Mouse (Mus musculus) T-helper 2 cell (primary cell): ENCODE results near the gene Pxn.

ENCODE experiments used
- in situ Hi-C: fragments of 300-600 bp; cut with MboI, MseI; formaldehyde crosslinking; loops from one replicate; pipeline ENCODE4 v1.15.1; 2025; ENCODE audit warnings: high pct_unique_total_duplicates

Gene Pxn

DNA sequence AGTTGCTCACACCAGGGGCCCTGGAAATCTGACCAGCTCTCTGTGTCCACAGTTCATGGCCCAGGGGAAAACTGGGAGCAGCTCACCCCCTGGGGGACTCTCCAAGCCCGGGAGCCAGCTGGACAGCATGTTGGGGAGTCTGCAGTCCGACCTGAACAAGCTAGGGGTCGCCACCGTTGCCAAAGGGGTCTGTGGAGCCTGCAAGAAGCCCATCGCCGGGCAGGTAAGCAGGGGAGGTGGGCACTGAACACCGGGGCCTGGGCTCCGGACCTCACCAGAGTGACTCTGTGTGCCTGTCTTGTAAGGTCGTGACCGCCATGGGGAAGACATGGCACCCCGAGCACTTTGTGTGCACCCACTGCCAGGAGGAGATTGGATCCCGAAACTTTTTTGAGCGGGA lies 45.3 kb downstream of the Pxn start:
- in situ Hi-C loops: no loop called here

DNA sequence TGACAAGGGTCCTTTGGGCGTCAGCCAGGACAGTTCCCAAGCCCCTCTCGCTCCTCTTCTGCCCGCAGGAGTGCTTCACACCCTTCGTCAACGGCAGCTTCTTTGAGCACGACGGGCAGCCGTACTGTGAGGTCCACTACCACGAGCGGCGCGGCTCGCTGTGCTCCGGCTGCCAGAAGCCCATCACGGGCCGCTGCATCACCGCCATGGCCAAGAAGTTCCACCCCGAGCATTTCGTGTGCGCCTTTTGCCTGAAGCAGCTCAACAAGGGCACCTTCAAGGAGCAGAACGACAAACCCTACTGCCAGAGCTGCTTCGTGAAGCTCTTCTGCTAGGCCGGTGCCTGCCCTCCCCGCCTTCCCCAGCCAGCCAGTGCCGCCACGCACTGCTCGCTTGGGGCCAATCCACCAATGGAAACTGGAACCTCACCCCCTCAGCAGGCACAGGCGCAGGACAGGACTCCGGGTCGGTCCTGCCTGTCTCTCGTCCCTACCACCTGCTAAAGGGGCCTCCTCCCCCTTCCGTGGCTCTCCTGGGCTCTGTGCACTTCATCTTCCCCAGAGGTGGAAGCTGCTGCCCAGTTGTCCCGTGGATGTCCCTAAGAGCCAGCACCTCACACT lies 47.4 kb downstream of the Pxn start:
- in situ Hi-C loops: no loop called here

DNA sequence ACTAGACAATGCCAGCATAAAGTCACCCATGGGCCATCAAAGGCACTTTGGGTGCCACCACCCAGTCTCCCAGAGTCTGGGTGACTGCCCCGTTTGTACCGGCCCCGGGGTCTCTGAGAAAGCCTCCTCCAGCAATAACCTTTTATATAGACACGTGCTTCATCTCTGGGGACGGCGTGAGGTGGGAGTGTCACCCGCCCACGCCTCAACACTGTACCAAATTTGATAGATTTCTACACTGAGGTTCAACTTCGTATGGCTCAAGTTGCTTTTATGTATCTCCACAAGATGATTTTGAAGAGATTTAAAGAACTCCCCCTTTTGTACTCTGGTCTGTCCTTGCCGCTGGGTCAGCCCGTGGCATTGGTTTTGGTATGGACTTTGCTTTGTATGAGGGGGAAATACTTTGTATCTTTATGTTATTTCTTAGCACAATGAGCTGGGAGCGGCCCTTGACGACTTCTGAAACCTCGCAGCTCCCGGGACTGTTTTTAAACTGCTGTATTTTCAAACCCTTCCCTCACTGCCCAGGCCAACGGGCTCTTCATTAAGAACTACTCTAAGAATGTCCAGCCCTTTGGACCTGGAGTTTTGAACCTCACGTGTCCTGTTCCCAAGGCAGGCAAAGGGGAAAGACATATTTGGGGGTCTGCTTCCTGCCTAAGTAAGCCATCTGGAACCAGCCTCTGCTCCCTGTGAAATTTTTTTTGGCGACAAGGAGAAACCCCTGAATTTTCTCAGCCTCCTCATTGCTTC lies 48.2 kb downstream of the Pxn start:
- in situ Hi-C loops: no loop called here

- in situ Hi-C loops: no loop called here
Measured at GRCm38 (mm10) chr5:115556217-115556616, 49.7 kb downstream of the Pxn start.

DNA sequence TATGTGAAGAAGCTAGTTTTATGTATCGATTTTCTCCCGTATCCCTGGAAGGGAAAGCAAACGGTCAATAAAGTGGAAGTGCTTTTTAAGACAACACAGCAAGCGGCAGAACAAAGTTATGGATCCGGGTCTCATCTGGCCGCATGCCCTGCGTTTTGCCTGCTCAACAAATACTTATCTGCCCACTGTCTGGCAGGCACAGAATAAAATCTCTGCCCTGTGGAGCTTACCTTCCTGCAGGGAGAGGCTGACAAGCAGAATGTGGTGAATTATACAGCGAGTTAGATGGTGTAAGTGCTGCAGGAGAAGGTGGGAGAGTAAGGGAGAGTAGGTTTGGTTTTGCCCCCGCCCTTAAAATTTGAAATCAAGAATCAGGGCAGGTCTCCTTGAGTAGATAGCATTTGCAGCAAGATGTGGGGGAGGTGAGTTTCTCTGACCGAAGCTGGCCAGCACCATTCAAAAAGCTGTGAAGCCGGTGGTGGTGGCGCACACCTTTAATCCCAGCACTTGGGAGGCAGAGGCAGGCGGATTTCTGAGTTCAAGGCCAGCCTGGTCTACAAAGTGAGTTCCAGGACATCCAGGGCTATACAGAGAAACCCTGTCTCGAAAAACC lies 51.8 kb downstream of the Pxn start:
- in situ Hi-C loops: no loop called here

DNA sequence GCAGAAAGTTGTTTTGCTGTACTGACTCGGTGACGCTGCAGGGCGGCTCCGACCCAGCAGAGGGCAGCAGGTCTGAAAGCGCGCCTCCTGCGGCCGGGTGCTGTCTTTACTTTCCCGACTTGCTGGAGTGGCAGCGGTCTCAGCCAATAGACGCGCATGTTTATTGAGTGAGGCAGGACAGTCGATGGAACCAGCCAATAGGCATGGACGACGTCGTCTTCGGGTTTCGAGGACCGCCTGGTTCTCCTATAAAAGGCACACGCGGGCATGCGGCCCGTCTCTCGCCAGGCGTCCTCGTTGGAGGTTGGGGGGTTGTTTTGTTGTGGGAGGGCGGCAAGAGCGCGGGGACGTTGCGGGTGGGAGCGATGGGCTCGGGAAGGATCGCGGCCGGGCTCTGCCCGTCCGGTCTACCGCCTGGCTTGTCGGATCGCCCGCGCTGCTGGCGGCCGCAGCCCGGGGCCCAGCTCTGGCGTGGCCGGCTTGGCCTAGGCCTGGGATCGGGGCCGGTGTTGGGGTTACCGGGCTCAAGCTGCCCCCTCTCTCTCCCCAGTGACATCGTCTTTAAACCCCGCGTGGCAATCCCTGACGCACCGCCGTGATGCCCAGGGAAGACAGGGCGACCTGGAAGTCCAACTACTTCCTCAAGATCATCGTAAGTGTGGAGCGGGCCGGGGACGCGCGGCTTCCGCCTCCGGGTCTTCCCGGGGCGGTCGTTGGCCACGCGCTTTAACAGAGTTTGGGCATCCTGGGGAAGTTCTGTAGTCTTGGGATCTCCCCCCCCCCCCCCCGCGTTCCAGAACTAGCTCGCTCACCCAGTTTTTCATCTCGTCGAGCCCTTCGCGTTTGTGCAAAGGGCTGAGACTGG lies 53.0 kb downstream of the Pxn start, which contains the start of gene Rplp0:
Gene Rplp0, plus strand, starts transcription at position 231 of the 865 bp plus-strand sequence.
- in situ Hi-C loops: no loop called here

- in situ Hi-C loops: no loop called here
Measured at GRCm38 (mm10) chr5:115560336-115560905, 53.9 kb downstream of the Pxn start.

DNA sequence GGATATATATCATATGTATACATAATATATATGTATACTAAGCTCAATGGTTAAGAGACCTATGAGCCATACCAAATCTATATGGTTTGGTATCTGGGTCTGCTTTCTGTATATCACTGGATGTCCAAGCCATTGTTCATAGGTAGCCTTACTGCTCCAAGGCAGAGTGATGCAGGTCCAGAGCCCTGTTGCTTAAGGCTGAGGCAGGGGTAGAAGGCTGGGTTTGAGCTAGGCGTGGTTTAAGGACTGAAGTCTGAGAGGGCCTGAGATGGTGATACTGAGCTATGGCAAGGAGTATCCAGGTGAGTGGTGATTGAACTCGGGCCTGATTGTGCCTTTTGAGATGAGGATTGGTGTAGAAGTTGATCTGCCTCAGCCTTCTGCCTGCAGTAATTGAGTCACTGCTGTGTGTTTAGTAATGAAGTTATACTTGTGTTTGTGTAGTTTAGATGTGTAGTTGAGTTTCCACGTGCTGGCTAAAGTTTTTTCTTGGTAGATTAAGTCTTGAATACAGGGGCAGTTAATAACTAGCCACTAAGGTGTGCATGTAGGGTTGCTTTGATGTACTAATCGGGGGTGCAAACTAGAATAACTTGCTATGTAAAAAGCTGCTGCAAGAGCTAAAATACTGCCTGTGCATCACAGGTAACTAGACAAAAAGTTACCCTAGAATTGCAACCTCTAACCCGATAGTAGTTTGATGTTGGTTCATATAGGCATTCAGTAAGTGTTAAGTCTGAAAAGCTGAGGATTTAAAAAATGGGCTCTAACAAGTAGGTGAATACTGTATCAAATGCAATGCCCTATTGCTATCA lies 57.5 kb downstream of the Pxn start:
- in situ Hi-C loops: no loop called here

DNA sequence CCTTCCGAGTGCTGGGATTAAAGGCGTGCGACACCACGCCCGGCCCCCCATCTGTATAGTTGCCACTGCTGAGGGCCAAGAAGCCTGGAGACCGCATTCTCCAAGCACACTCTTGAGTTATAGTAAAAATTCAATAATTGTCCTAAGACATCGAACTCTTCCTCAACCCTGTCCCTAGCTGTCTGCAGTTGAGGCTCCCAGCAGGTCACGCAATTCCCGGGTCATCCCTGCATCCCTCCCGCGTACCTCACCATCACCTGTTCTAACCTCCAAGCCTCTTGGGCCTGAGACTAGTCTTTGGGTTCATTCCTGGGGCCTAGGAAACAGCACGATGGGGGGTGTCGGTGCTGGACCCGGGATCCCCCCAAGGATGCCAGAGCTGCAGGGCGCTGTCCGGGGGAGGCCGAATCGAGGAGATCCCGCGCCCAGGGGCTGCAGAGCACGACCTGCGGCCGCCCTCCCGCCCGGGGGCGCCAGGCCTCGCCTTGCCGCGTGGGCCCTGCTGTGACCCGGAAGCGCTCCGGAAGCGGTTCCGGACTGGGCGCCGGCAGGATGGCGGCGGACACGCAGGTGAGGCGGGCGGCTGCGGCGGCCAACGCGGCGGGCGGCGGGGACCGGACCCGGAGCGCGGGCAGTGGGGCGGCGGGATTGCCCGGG lies 58.4 kb downstream of the Pxn start, which contains the start of gene Gcn1l1:
Gene Gcn1l1, plus strand, starts transcription at position 518 of the 657 bp plus-strand sequence.
- in situ Hi-C loops: no loop called here

- in situ Hi-C loops: no loop called here
Measured at GRCm38 (mm10) chr5:115565403-115565802, 58.9 kb downstream of the Pxn start.

GRCm38 (mm10) chr5:115568681-115569080 lies 62.2 kb downstream of the Pxn start:
- in situ Hi-C loops: no loop called here

GRCm38 (mm10) chr5:115569308-115569707 lies 62.8 kb downstream of the Pxn start:
- in situ Hi-C loops: no loop called here

DNA sequence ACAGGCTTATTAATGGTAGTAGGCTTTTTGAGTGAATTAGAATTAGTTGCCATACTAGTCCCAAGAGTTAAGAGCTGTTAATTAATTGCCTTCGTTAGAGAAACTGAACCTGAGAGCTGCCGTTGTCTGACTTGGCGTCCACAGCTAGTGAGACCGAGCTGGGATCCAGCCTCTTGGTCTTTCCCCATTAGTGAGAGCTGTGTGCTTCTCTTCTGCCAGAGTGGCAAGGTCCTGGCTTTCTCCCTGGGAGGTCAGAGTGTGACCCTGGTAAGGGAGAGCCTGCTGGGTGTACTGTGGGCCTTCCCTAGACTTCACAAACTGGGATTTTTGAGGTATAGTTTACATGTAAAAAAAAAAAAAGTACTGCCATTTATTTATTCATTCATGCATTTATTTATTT lies 63.2 kb downstream of the Pxn start:
- in situ Hi-C loops: no loop called here

DNA sequence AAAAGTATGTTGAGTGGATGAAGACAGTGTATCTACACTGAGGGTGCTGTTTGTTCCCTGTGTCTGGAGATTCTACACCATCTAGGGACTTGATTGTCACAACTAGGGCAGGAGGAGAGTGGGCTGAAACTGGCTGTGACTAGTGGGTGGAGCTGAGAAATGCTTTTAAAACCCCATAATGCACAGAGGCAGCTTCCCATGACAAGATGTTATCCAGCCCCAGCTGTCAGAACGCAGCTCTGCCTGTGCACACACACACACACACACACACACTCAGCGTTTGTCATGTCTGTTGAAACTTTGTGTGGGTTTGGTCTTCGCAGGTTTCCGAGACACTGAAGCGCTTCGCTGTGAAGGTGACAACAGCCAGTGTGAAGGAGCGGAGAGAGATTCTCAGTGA lies 64.6 kb downstream of the Pxn start:
- in situ Hi-C loops: no loop called here

GRCm38 (mm10) chr5:115572679-115573535 lies 66.4 kb downstream of the Pxn start:
- in situ Hi-C loops: no loop called here

GRCm38 (mm10) chr5:115574992-115575391 lies 68.5 kb downstream of the Pxn start:
- in situ Hi-C loops: loop anchor here (5.0 kb wide), 1 partner anchor 37 kb away; no protein-coding TSS in a partner anchor

DNA sequence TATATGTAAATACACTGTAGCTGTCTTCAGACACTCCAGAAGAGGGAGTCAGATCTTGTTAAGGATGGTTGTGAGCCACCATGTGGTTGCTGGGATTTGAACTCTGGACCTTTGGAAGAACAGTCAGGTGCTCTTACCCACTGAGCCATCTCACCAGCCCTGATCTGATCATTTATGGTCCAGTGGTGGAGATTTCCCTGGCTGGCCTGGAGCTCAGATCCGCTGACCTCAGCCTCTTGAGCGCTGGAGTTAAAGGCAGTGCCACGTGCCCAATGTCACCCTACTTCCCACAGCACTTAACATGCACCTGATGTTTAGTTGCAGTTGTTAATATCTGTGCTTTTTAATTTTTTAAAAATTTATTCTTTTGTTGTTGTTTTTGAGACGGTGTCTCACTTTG lies 71.2 kb downstream of the Pxn start:
- in situ Hi-C loops: loop anchor here (5.0 kb wide), 1 partner anchor 35 kb away; no protein-coding TSS in a partner anchor

DNA sequence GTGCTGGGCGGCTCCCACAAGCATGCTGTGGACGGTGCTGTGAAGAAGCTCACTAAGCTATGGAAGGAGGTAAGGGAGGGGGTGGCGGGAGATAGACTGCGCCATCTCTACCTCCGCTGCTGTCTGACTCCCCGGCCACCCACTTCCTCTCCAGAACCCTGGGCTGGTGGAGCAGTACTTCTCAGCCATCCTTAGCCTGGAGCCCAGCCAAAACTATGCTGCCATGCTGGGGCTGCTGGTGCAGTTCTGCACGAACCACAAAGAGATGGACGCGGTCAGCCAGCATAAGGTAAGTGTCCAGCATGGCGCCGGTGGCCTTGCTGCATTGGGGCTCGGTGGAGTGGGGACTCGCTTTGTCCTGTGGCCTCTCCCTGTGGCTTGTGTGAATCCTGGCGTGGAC lies 72.4 kb downstream of the Pxn start:
- in situ Hi-C loops: loop anchor here (5.0 kb wide), 1 partner anchor 33 kb away; no protein-coding TSS in a partner anchor

- in situ Hi-C loops: loop anchor here (5.0 kb wide), 1 partner anchor 33 kb away; no protein-coding TSS in a partner anchor
Measured at GRCm38 (mm10) chr5:115579363-115579762, 72.9 kb downstream of the Pxn start.
